Mouse (Mus musculus) C2C12 (cell line): ENCODE data around the gene Igfbp4. TPM values are rescaled to one million over a fixed set of nuclear protein-coding genes. Genes with fewer than 3 reads are reported as not detected.

Experiments used
- H3K27me3 ChIP-seq: one replicate; pipeline ENCODE4 v1.6.1; 2011; ENCODE audit not compliant: control insufficient read depth, insufficient read depth, insufficient read length
- H3K36me3 ChIP-seq: one replicate; pipeline ENCODE4 v1.6.1; 2011; ENCODE audit not compliant: control insufficient read depth, insufficient read depth
- H3K4me3 ChIP-seq: one replicate; pipeline ENCODE4 v1.5.1; 2011; ENCODE audit warnings: mild to moderate bottlenecking, control low read depth; ENCODE audit not compliant: poor library complexity, insufficient read depth, severe bottlenecking
- H3K79me2 ChIP-seq: one replicate; pipeline ENCODE4 v1.6.1; 2011; ENCODE audit not compliant: control insufficient read depth, insufficient read depth
- H3K79me3 ChIP-seq: one replicate; pipeline ENCODE4 v1.6.1; 2011; ENCODE audit warnings: low read depth, control low read depth
- H3ac ChIP-seq: one replicate; pipeline ENCODE3; 2011; ENCODE audit warnings: low read depth; ENCODE audit not compliant: control insufficient read depth, insufficient read length
- CEBPB ChIP-seq: IDR thresholded peaks from one replicate; pipeline ENCODE4 v1.6.1; 2011; ENCODE audit warnings: low read depth, mild to moderate bottlenecking, control low read depth, moderate library complexity
- CTCF ChIP-seq: IDR thresholded peaks from one replicate; pipeline ENCODE4 v1.5.1; 2011; ENCODE audit not compliant: control insufficient read depth, insufficient read depth, insufficient read length
- FOSL1 ChIP-seq: IDR thresholded peaks from one replicate; pipeline ENCODE4 v1.8.0; 2011; ENCODE audit warnings: mild to moderate bottlenecking, low read length; ENCODE audit not compliant: poor library complexity, insufficient read depth, severe bottlenecking
- MAX ChIP-seq: IDR thresholded peaks from one replicate; pipeline ENCODE4 v1.6.1; 2011; ENCODE audit warnings: mild to moderate bottlenecking, control low read depth
- MYOD1 ChIP-seq: IDR thresholded peaks from one replicate; pipeline ENCODE4 v1.6.1; 2011; ENCODE audit warnings: low read depth; ENCODE audit not compliant: control insufficient read depth, insufficient read length
- MYOG ChIP-seq: IDR thresholded peaks from one replicate; pipeline ENCODE4 v1.6.1; 2011; ENCODE audit not compliant: control insufficient read depth, insufficient read length; ENCODE audit errors: extremely low read depth
- USF1 ChIP-seq: IDR thresholded peaks from one replicate; pipeline ENCODE4 v1.6.1; 2011; ENCODE audit warnings: low read depth, mild to moderate bottlenecking, control low read depth, moderate library complexity
- polyA plus RNA-seq: library from polyadenylated mRNA; unstranded; fragments of >200 nt; fragmentation: generic; extraction: Trizol; gene quantifications from one replicate; pipeline ENCODE4 v1.2.1, GENCODE M21; 2012; ENCODE audit warnings: missing spikeins

Gene Igfbp4
- polyA plus RNA-seq, 1 experiment: 38.5 TPM

- H3K36me3 ChIP-seq: peaks cover 99% of the 10 kb centered on the region
- TF ChIP-seq USF1 (no peak), MAX (no peak), CTCF (no peak), CEBPB (no peak), FOSL1 (no peak), MYOD1 (no peak), MYOG (no peak)
- H3K27me3 ChIP-seq: no peaks in the 10 kb centered on the region
- H3K79me3 ChIP-seq: peaks cover 4% of the 10 kb centered on the region
- H3ac ChIP-seq: no peak overlapping the region
- H3K79me2 ChIP-seq: peaks cover 6% of the 10 kb centered on the region
- no peak overlapping the region for H3K4me3 ChIP-seq
These were observed 34.3 kb upstream of the Igfbp4 start for GRCm38 (mm10) chr11:99006788-99007187.

GRCm38 (mm10) chr11:99010124-99010523, 30.9 kb upstream of the Igfbp4 start:
- Histone ChIP-seq H3K36me3 (peaks cover 99% of the 10 kb centered on the region), H3K79me3 (peaks cover 12% of the 10 kb centered on the region), H3K27me3 (no peaks in the 10 kb centered on the region), H3ac (no peak overlapping the region), H3K4me3 (no peak overlapping the region), H3K79me2 (peaks cover 38% of the 10 kb centered on the region)
- TF ChIP-seq MYOD1 (no peak), USF1 (no peak), CEBPB (no peak), CTCF (no peak), MAX (no peak), MYOG (no peak), FOSL1 (no peak)

- TF ChIP-seq MAX: no peak
- no peak for TF ChIP-seq CEBPB
- no peak for TF ChIP-seq MYOD1
- TF ChIP-seq MYOG: no peak
- TF ChIP-seq USF1: no peak
- TF ChIP-seq FOSL1: no peak
- TF ChIP-seq CTCF: no peak
These were observed 30.3 kb upstream of the Igfbp4 start for GRCm38 (mm10) chr11:99010706-99011105.

DNA sequence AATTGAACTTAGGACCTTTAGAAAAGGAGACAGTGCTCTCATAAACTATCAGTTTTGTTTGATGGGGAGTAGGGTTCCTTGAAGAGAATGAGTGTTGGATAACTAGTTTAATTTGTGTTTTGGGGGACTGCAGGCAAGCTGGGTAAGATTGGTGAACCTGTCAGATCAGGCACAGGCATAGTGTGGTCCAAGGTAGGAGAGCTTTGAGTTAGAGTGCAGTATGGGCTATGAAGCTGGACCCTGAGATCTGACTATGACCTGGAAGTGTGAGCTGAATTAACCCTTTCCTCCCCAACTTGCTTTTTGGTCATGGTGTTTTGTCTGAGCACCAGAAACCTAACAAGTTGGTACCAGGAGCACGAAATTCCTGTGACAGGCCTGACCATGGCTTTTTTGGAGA, 27.2 kb upstream of the Igfbp4 start:
- peaks cover 58% of the 10 kb centered on the region for H3K79me2 ChIP-seq
- TF ChIP-seq FOSL1 (no peak), USF1 (no peak), CEBPB (no peak), MYOG (no peak), CTCF (no peak), MYOD1 (no peak), MAX (no peak)
- no peaks in the 10 kb centered on the region for H3K27me3 ChIP-seq
- no peak overlapping the region for H3K4me3 ChIP-seq
- no peak overlapping the region for H3ac ChIP-seq
- H3K36me3 ChIP-seq: peaks cover 100% of the 10 kb centered on the region
- peaks cover 27% of the 10 kb centered on the region for H3K79me3 ChIP-seq

More at GRCm38 (mm10) chr11:99010706-99011105, 30.3 kb upstream of the Igfbp4 start:
- Histone ChIP-seq H3ac (no peak overlapping the region), H3K27me3 (no peaks in the 10 kb centered on the region), H3K36me3 (peaks cover 99% of the 10 kb centered on the region), H3K79me3 (peaks cover 12% of the 10 kb centered on the region), H3K79me2 (peaks cover 44% of the 10 kb centered on the region), H3K4me3 (no peak overlapping the region)

- Histone ChIP-seq H3ac (no peak overlapping the region), H3K36me3 (peaks cover 82% of the 10 kb centered on the region), H3K4me3 (no peak overlapping the region), H3K79me2 (peaks cover 80% of the 10 kb centered on the region), H3K27me3 (no peaks in the 10 kb centered on the region), H3K79me3 (peaks cover 67% of the 10 kb centered on the region)
- TF ChIP-seq CEBPB (no peak), CTCF (no peak), USF1 (no peak), MYOG (no peak), MYOD1 (no peak), MAX (no peak), FOSL1 (no peak)
These were observed 21.2 kb upstream of the Igfbp4 start for GRCm38 (mm10) chr11:99019844-99020243.

- H3K79me3 ChIP-seq: peaks cover 60% of the 10 kb centered on the region
- no peaks in the 10 kb centered on the region for H3K27me3 ChIP-seq
- peak overlapping the region; percentile 77 for H3K4me3 ChIP-seq
- H3ac ChIP-seq: peak overlapping the region; percentile 27
- peaks cover 66% of the 10 kb centered on the region for H3K79me2 ChIP-seq
- H3K36me3 ChIP-seq: peaks cover 56% of the 10 kb centered on the region
- no peak for TF ChIP-seq MAX
- TF ChIP-seq FOSL1: no peak
- no peak for TF ChIP-seq USF1
- no peak for TF ChIP-seq MYOG
- no peak for TF ChIP-seq CEBPB
- no peak for TF ChIP-seq CTCF
- no peak for TF ChIP-seq MYOD1
These were observed 18.6 kb upstream of the Igfbp4 start for GRCm38 (mm10) chr11:99022384-99022933.
